Mouse (Mus musculus) adrenal gland, postnatal 14 days (tissue): Measurements from ENCODE around the gene Klra8. TPM values are rescaled to one million over a fixed set of nuclear protein-coding genes. Genes with fewer than 3 reads are reported as not detected.
"Not testable (repeated sequence)": the region's sequence is repeated elsewhere in the genome, so short reads cannot be mapped to it uniquely, and the experiment has no call there.

Experiments
- DNase-seq: peaks from one replicate; pipeline ENCODE4 v3.0.0; 2021; ENCODE audit warnings: mixed read lengths
- long read RNA-seq, 2 experiments: library from polyadenylated mRNA; stranded (forward); transcript quantifications; one replicate each; pipeline ENCODE4 v2.0.0; 2021
- total RNA-seq: library from RNA; stranded (reverse); gene quantifications from 2 replicates; pipeline ENCODE4 v1.2.3, GENCODE M21; 2021

The Klra8 gene
- not detected in 2 replicates for total RNA-seq
- long read RNA-seq, experiment 1, result 0 reads
- long read RNA-seq, experiment 2, result 0 reads

DNA sequence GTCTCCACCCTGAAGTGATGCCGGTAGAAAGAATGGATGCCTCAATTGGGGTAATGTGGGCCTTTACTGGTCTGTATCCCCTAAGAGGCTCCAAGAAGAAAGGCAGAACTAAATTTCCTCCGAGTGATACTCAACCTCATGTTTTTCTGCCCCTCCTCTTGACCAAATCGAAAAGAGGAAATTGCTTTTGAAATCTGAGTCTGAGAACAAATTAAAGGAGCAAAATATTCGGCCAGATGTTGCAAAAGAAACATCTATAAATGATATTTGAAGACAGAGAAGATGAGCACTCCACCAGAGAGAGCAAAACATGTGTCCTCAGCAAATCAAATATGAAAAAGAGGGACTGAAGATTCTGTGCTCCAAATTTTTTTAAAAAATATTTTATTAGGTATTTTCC lies at the start of gene Klra8:
Gene Klra8, minus strand, starts transcription at position 101 of the 400 bp plus-strand sequence.
- DNase-seq, result not testable (repeated sequence)

DNA sequence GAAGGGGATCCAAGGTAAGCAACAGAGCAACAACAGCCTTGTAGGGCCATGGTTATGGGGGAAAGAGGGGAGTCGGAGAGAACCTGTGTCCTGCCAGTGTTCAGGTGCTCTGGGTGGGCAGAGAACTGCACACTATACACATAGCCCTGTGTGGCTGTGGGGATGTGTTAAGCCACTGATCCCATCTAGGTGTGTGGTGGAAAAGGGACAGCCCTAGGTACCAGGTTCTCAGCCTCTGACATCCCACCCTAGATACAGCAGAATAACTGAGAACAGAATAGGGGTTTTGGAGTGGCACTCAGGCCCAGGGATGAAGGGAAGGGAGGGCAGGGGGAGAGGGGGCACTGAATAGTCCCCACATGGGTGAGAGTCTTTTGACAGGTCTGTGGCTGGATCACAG lies 19.2 kb downstream of the Klra8 start:
- DNase-seq, result no peak

DNA sequence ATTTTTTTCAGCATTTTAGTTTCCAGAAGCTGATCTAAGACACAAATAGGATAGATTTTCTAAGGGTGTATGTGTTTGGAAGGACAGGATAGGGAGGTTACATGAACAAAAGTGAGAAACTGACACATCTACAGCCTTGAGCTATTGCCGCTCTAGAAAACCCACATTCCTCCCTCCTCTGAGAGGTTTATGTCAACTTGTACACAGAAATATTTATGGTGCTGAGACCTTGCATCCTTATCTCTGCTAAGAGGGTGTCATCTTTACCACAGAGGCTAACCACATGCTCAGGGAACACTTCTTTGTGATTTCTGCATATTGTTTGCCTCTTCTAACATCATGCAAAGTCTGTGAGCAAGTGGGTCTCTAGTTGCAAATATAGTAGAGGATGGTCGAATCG lies 27.0 kb downstream of the Klra8 start:
- not testable (repeated sequence) for DNase-seq

GRCm38 (mm10) chr6:130092336-130092948 lies 37.3 kb downstream of the Klra8 start:
- no peak for DNase-seq

DNA sequence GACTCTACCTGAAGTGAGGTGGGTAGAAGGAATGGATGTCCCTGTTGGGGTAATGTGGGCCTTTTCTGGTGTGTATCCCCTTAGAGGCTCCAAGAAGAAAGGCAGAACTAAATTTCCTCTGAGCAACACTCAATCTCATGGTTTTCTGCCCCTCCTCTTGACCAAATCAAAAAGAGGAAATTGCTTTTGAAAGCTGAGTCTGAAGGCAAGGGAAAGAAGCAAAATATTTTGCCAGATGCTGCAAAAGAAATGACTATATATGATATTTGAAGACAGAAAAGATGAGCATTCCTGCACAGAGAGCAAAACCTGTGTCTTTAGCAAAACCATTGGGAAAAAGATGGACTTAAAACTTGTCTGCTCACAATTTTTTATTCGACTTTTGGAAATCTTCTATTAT lies 62.5 kb downstream of the Klra8 start, which contains the start of gene Klra4:
Gene Klra4, minus strand, starts transcription at position 101 of the 400 bp plus-strand sequence.
- DNase-seq, result not testable (repeated sequence)

Other genes with a start within 250 kb of the Klra8 start
- not detected in 2 replicates for gene Klra5, start 212.2 kb downstream of the Klra8 start, total RNA-seq
- gene Klra6, start 102.9 kb downstream of the Klra8 start, total RNA-seq, result not detected in 2 replicates
- gene Klra4, start 62.6 kb downstream of the Klra8 start, total RNA-seq, result not detected in 2 replicates
- gene Klra9, start 63.2 kb upstream of the Klra8 start, total RNA-seq, result not detected in 2 replicates
- gene Klra7, start 103.4 kb upstream of the Klra8 start, total RNA-seq, result not detected in 2 replicates
- gene Klra10, start 152.0 kb upstream of the Klra8 start, total RNA-seq, result not detected in 2 replicates
- gene Klra3, start 207.7 kb upstream of the Klra8 start, total RNA-seq, result not detected in 2 replicates